Mouse (Mus musculus) hindbrain, embryonic 13.5 days (tissue): ENCODE data around the gene Pik3r5. TPM values are rescaled to one million over a fixed set of nuclear protein-coding genes. Genes with fewer than 3 reads are reported as not detected.

Experiments used
- ATAC-seq: fragments of 200-750 bp; cut with Nextera tagmentation; 2 replicates; pipeline ENCODE4 v1.8.0; 2017; ENCODE audit warnings: moderate TSS enrichment; ENCODE audit not compliant: low FRiP score
- H3K27ac ChIP-seq: fragments of 300-500 bp; sonication (generic); 2 replicates; pipeline ENCODE4 v1.5.1; 2015; ENCODE audit warnings: inconsistent platforms, mild to moderate bottlenecking, moderate library complexity
- H3K27me3 ChIP-seq: fragments of 300-500 bp; sonication (generic); 2 replicates; pipeline ENCODE4 v1.6.1; 2015; ENCODE audit warnings: mild to moderate bottlenecking, inconsistent platforms
- H3K36me3 ChIP-seq: fragments of 300-500 bp; sonication (generic); 2 replicates; pipeline ENCODE4 v1.6.1; 2015; ENCODE audit warnings: mild to moderate bottlenecking, inconsistent platforms
- H3K4me1 ChIP-seq: fragments of 300-500 bp; sonication (generic); replicated peaks from 2 replicates; pipeline ENCODE4 v1.6.1; 2015; ENCODE audit warnings: inconsistent platforms
- H3K4me2 ChIP-seq: fragments of 300-500 bp; sonication (generic); 2 replicates; pipeline ENCODE4 v1.6.1; 2015; ENCODE audit warnings: inconsistent platforms, mild to moderate bottlenecking, moderate library complexity
- H3K4me3 ChIP-seq: fragments of 300-500 bp; sonication (generic); 2 replicates; pipeline ENCODE4 v1.5.1; 2015; ENCODE audit warnings: mild to moderate bottlenecking, inconsistent platforms
- H3K9ac ChIP-seq: fragments of 300-500 bp; sonication (generic); 2 replicates; pipeline ENCODE4 v1.6.1; 2015; ENCODE audit warnings: mild to moderate bottlenecking, inconsistent platforms
- H3K9me3 ChIP-seq: fragments of 300-500 bp; sonication (generic); 2 replicates; pipeline ENCODE4 v1.6.1; 2016; ENCODE audit warnings: inconsistent platforms
- WGBS: fragments of 180-500 bp; shearing (Covaris S2); methylation state at CpG from one replicate; pipeline ENCODE4 v1.1.7; 2015; 5-methylcytosine and 5-hydroxymethylcytosine counted together
- polyA plus RNA-seq: library from polyadenylated mRNA; unstranded; fragments of >200 nt; fragmentation: Nextera tagmentation; extraction: Ambion mirVana; gene quantifications from 2 replicates; pipeline ENCODE4 v1.2.1, GENCODE M21; 2015

The Pik3r5 gene
- polyA plus RNA-seq, 1 experiment from 2014 or later: 0.97 TPM

DNA sequence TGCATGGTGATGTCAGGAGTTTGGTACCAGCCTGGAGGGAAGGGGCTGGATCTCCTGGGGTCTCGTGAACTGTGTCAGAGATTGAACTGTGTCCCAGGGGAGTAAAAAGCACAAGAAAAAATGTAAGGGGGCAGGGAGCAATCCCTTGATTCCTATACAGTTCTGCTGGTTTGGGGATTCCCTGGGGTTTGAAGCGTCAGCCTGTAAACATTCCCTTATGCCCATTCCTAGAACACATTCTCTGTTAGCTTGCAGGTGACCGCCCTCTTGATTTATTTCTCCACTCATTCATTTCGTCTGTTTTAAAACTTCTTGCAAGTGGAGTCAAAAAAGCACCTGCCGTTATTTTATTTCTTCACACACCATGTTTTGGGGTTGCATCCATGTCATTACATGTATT, 27.1 kb downstream of the Pik3r5 start:
- 83% methylated on average over 5 of the region's 5 CpGs for WGBS
- no peak overlapping the region for H3K4me2 ChIP-seq
- no peak overlapping the region for H3K4me3 ChIP-seq
- no peak overlapping the region for H3K27ac ChIP-seq
- H3K9me3 ChIP-seq: no peaks in the 10 kb centered on the region
- ATAC-seq: no peak
- H3K4me1 ChIP-seq: no peaks in the 10 kb centered on the region
- H3K36me3 ChIP-seq: no peaks in the 10 kb centered on the region
- no peaks in the 10 kb centered on the region for H3K27me3 ChIP-seq
- no peak overlapping the region for H3K9ac ChIP-seq

DNA sequence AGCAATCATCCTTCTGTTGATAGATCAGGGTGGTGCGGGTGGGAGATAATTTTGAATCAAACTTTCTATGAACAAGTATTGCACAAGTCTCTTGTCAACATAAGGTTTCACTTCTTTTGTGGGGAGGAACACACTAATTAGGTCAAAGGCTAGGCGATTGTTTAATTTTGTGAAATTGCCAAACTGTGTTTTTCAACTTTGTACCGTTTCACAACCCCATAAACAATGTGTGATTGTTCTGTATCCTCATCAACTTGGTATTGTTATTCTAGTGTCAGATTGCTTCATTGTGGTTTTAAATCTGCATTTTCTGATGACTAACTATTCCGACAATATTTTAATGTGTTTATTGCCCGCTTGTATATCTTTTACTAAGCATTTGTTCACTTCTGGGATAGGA, 27.6 kb downstream of the Pik3r5 start:
- Histone ChIP-seq H3K4me2 (no peak overlapping the region), H3K4me3 (no peak overlapping the region), H3K9ac (no peak overlapping the region), H3K9me3 (no peaks in the 10 kb centered on the region), H3K4me1 (no peaks in the 10 kb centered on the region), H3K27me3 (no peaks in the 10 kb centered on the region), H3K36me3 (no peaks in the 10 kb centered on the region), H3K27ac (no peak overlapping the region)
- 94% methylated on average over 5 of the region's 5 CpGs for WGBS
- ATAC-seq: no peak

DNA sequence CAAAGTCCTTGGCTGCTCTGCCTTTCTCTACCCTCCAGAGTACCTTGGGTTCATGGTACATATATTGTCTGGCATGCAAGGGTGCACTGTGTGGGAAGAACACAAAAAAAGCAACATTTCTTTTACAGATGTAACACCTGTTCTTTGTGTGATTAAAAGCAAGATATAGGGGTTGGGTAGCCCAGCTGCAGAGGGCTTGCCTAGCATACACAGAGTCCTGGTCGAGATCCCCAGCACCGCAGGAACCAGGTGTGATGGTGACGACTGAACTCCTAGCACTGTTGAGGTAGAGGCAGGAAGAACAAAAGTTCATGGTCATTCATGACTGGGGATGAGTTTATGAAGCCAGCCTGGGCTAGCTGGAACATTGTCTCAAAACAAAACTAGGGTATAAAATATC, 30.8 kb downstream of the Pik3r5 start:
- Histone ChIP-seq H3K27ac (no peak overlapping the region), H3K4me3 (no peak overlapping the region), H3K27me3 (no peaks in the 10 kb centered on the region), H3K4me1 (no peaks in the 10 kb centered on the region), H3K4me2 (no peak overlapping the region), H3K36me3 (no peaks in the 10 kb centered on the region), H3K9me3 (no peaks in the 10 kb centered on the region), H3K9ac (no peak overlapping the region)
- WGBS: 87% methylated on average over 3 of the region's 3 CpGs
- ATAC-seq: no peak

DNA sequence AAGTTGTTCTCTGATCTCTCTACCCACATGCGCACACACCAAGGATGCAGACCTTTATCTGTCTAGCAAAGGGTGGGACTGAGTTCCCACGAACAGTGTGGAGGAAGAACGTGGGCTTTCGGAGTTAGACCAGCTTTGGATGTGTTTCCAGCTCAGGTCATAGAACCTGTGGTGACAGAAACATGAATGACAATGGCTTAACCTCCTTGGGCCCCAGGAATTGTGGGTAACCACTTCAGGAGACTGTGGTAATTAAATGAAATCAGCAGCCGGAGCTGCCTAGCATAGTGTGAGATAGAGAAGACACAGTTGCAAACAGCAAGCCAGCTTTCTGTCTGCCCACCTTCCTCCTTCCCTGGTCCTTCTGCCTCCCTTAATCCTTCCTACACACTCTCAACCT, 32.3 kb downstream of the Pik3r5 start:
- Histone ChIP-seq H3K36me3 (no peaks in the 10 kb centered on the region), H3K27me3 (no peaks in the 10 kb centered on the region), H3K4me3 (no peak overlapping the region), H3K9me3 (no peaks in the 10 kb centered on the region), H3K4me1 (no peaks in the 10 kb centered on the region), H3K9ac (no peak overlapping the region), H3K27ac (no peak overlapping the region), H3K4me2 (no peak overlapping the region)
- 85% methylated on average over 5 of the region's 5 CpGs for WGBS
- no peak for ATAC-seq

DNA sequence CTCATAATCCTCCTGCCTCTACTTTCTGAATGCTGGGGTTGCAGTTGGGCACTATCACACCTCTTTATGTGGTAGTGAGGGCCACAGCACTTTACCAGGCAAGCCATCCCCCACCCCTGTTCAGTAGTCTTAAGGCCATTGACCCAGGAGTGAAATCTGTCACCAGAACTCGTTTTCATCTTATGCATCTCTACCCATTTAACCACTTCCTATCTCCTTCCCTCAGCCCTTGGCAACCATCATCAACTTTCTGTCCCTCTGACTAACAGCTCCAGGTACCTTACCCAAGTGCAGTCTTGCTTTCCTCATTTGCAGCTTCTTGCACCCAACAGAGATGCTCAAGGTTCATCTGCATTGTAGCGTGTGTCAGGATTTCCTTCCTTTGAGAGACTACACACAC, 33.2 kb downstream of the Pik3r5 start:
- ATAC-seq: no peak
- Histone ChIP-seq H3K4me3 (no peak overlapping the region), H3K4me1 (no peaks in the 10 kb centered on the region), H3K36me3 (no peaks in the 10 kb centered on the region), H3K27ac (no peak overlapping the region), H3K9me3 (no peaks in the 10 kb centered on the region), H3K9ac (no peak overlapping the region), H3K27me3 (no peaks in the 10 kb centered on the region), H3K4me2 (no peak overlapping the region)
- 77% methylated on average over 2 of the region's 2 CpGs for WGBS

DNA sequence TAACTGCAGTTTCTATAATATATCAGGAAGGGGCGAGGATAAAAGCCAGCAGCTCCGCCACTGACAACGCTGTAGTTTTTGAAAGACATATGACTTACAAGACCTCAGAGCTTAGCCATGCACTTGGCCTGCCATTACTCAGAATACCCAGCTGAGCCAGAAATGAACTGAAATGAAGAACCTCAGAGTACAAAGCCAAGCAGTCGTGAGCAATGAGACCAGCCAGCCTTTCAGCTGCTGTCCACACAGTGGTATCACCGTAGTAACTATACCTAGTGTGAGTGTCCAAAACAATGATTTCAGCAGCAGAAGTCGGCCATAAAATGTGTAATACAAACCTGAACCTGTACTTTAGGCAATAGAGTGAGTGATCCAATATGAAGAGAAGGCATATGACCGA, 35.5 kb downstream of the Pik3r5 start:
- 85% methylated on average over 7 of the region's 7 CpGs for WGBS
- Histone ChIP-seq H3K4me3 (no peak overlapping the region), H3K27ac (no peak overlapping the region), H3K9ac (no peak overlapping the region), H3K4me1 (no peaks in the 10 kb centered on the region), H3K36me3 (no peaks in the 10 kb centered on the region), H3K4me2 (no peak overlapping the region), H3K9me3 (no peaks in the 10 kb centered on the region), H3K27me3 (no peaks in the 10 kb centered on the region)
- no peak for ATAC-seq

DNA sequence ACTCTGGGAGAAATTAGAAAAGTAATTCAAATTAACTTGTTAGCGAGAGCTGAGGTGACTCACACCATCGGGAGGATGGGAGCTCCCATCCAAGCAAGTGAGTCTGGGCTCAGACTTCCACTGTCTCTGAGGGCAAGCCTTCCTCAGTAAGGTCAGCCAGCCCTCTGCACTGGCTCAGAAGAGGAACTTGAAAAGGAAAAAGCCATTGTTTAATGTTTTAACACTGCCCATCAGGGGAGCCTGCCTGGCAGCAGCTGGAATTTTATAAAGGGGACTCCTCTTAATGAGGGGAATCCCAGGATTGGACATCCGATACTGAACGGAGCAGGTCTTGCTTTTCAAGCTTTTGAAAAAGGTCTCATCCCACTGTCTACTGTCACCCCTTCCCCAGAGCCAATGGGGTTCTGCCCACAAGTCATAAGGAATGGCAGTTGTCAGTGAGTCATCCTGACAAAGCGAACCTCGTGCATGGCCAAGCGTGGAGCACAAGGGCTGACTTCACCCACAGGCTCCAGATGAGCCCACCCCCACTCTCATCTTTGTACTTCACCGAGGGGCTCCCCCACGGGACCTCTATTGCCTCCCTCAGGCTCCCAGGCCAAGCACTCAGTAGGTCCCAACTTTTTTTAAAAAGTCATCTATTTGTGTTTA, 36.2 kb downstream of the Pik3r5 start:
- Histone ChIP-seq H3K9me3 (no peaks in the 10 kb centered on the region), H3K27ac (no peak overlapping the region), H3K4me3 (no peak overlapping the region), H3K27me3 (no peaks in the 10 kb centered on the region), H3K4me2 (no peak overlapping the region), H3K9ac (no peak overlapping the region), H3K36me3 (no peaks in the 10 kb centered on the region), H3K4me1 (no peaks in the 10 kb centered on the region)
- WGBS: 61% methylated on average over 9 of the region's 9 CpGs
- no peak for ATAC-seq

DNA sequence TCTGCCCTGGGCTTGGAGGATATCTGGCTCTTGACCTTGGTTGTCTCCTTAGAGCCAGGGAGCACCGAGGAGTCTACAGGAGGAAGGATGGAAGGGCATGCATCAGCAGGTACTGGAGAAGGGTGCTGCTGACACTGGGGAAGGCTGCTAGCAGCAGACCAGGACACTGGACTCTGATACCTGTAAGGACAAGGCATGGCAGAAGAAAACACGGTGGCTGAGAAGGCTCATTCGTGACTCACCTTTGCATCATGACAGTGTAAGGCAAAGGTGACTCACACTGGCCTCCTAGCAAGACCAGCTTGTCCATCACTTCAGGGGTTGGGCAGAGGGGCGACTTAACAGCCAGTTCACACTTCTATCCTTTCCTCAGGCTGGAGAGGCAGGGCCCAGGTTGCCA, 37.0 kb downstream of the Pik3r5 start:
- ATAC-seq: no peak
- no peak overlapping the region for H3K27ac ChIP-seq
- whole genome bisulfite sequencing: 91% methylated on average over 4 of the region's 4 CpGs

DNA sequence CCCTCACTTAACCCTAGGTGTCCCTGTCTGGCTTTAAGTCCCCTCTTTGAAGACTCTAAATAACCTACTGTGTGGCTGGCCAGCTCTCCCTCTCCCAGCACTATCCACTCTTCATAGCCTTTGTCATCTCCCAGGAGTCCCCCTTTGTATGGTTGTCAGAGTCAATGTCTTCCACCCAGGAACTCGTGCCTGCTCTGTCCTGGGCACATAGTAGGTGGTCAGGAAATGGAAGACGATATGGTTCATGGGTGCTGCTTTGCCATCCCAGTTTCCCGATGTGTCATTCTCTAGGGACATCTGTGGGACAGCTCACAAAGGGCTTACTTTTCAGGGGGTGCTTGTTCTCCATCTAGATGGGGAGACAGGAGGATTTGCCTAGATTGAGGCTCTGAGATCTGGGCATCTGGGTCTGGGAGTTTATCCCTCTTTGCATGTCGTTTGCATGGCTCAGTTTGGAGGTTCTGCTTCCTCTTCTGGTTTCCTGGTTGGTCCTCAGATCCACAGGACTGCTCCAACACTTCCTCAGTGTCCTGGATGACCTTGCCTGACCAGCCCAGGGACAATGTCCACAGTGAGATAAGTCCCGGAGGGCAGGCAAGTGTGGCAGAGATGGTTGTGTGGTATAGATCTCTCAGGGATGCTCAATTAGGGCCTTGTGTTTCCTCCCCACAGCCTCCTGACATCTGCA, 40.4 kb downstream of the Pik3r5 start:
- Histone ChIP-seq H3K27ac (no peak overlapping the region), H3K4me3 (no peak overlapping the region), H3K9me3 (no peaks in the 10 kb centered on the region), H3K9ac (no peak overlapping the region), H3K4me2 (no peak overlapping the region), H3K4me1 (no peaks in the 10 kb centered on the region), H3K27me3 (no peaks in the 10 kb centered on the region), H3K36me3 (no peaks in the 10 kb centered on the region)
- 88% methylated on average over 5 of the region's 5 CpGs for WGBS
- no peak for ATAC-seq

More for the DNA sequence above, 37.0 kb downstream of the Pik3r5 start:
- no peak overlapping the region for H3K9ac ChIP-seq
- no peaks in the 10 kb centered on the region for H3K4me1 ChIP-seq
- H3K4me3 ChIP-seq: no peak overlapping the region
- H3K4me2 ChIP-seq: no peak overlapping the region
- H3K27me3 ChIP-seq: no peaks in the 10 kb centered on the region
- no peaks in the 10 kb centered on the region for H3K9me3 ChIP-seq
- no peaks in the 10 kb centered on the region for H3K36me3 ChIP-seq

DNA sequence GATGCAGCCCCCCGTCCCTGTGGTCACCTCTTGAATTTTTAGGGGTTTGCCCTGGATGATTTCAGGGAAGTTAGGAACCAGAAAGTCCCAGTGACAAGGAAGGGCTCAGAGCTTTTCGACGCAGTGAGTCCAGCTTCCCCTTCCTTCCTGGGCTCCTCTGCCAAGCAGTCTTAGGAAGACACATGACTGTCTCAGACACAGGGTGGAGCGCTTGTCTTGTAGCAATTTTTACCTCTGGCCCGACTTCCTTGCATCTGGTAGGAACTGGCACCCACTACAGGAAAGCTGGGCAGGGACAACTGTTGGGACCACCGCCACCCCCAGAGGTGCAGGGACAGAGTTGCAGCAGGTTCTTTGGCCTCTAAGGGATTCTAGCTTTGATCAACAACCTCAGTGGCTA, 42.7 kb downstream of the Pik3r5 start:
- no peaks in the 10 kb centered on the region for H3K36me3 ChIP-seq

DNA sequence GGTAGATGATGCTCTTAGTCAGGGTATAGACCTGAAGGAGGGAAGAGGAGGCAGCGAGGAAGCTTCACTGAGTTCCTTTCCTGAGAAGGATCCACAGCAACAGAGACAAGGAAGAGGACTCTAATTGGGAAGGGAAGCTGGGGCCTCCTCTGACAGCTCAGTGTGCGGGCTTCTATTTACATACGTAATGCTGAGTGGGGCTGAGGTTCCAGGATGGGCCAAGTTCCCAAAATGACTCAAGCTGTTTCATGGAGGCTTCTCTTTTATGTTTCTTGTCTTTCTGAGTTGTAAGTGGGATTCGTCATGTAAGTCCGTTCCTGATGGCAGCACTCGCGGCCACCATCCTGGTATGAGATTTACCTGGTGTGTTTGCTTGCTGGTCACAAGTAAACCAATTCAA, 43.8 kb downstream of the Pik3r5 start:
- ATAC-seq: no peak
- Histone ChIP-seq H3K36me3 (no peaks in the 10 kb centered on the region), H3K4me2 (no peak overlapping the region), H3K9me3 (no peaks in the 10 kb centered on the region), H3K4me3 (no peak overlapping the region), H3K27ac (no peak overlapping the region), H3K4me1 (no peaks in the 10 kb centered on the region), H3K27me3 (no peaks in the 10 kb centered on the region), H3K9ac (no peak overlapping the region)
- WGBS: 94% methylated on average over 7 of the region's 7 CpGs

More for the DNA sequence above, 42.7 kb downstream of the Pik3r5 start:
- no peaks in the 10 kb centered on the region for H3K4me1 ChIP-seq
- H3K4me3 ChIP-seq: no peak overlapping the region
- H3K27ac ChIP-seq: no peak overlapping the region
- H3K9me3 ChIP-seq: no peaks in the 10 kb centered on the region
- 82% methylated on average over 6 of the region's 6 CpGs for WGBS
- H3K9ac ChIP-seq: no peak overlapping the region
- H3K4me2 ChIP-seq: no peak overlapping the region
- no peak for ATAC-seq
- no peaks in the 10 kb centered on the region for H3K27me3 ChIP-seq

DNA sequence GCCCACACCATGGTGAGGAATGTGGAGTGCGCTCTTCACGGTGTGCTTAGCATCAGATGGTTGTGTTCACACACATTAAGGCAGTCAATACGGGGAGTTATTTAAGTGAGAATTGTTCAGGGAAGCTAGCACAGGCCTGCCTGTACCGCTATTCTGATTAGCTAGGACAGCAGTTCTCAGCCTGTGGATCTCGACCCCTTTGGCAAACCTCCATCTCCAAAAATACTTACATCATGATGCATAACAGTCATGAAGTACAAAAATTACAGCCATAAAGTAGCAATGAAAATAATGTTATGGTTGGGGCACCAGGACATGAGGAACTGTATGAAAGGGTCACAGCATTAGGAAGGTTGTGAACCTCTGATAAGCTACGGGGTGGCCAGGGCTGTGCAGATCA, 45.7 kb downstream of the Pik3r5 start:
- no peak overlapping the region for H3K27ac ChIP-seq
- no peak overlapping the region for H3K4me2 ChIP-seq
- H3K9ac ChIP-seq: no peak overlapping the region
- ATAC-seq: no peak
- no peak overlapping the region for H3K4me3 ChIP-seq
- H3K36me3 ChIP-seq: no peaks in the 10 kb centered on the region
- H3K27me3 ChIP-seq: no peaks in the 10 kb centered on the region
- WGBS: 92% methylated on average over 6 of the region's 6 CpGs
- no peaks in the 10 kb centered on the region for H3K4me1 ChIP-seq
- no peaks in the 10 kb centered on the region for H3K9me3 ChIP-seq

DNA sequence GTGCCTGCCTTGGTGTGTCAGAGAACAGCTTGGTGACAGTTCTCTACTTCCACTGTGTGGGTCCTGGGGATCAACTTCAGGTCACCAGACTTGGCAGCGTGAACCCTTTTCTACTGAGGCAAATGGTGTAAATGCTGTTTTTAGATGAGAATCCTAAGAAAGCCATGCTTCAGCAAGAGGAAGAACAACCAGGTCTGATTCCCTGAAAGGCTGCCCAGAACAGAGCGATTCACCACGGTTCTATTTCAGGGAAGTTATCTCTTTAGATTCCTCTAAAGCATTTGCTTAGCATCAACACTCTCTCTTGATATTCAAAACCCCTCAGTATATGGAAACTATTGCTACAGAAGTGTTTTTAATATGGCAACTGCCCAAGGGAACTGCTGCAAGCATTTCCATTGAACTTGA, 46.7 kb downstream of the Pik3r5 start:
- Histone ChIP-seq H3K4me3 (no peak overlapping the region), H3K36me3 (no peaks in the 10 kb centered on the region), H3K9ac (no peak overlapping the region), H3K9me3 (no peaks in the 10 kb centered on the region), H3K4me2 (no peak overlapping the region), H3K27ac (no peak overlapping the region), H3K4me1 (no peaks in the 10 kb centered on the region), H3K27me3 (no peaks in the 10 kb centered on the region)
- 88% methylated on average over 3 of the region's 3 CpGs for WGBS
- ATAC-seq: no peak
